Mouse (Mus musculus): ENCODE measurements around the gene Scgb1a1. TPM values are rescaled to one million over a fixed set of nuclear protein-coding genes. Genes with fewer than 3 reads are reported as not detected.
A peak's percentile ranks its signal among the peaks of the same experiment; 100 is the strongest.
"Not testable (repeated sequence)": the region's sequence is repeated elsewhere in the genome, so short reads cannot be mapped to it uniquely, and the experiment has no call there.

Scgb1a1 gene
- polyA plus RNA-seq (2012; ENCODE audit: insufficient read depth, low replicate concordance): not detected in 2 replicates

DNA sequence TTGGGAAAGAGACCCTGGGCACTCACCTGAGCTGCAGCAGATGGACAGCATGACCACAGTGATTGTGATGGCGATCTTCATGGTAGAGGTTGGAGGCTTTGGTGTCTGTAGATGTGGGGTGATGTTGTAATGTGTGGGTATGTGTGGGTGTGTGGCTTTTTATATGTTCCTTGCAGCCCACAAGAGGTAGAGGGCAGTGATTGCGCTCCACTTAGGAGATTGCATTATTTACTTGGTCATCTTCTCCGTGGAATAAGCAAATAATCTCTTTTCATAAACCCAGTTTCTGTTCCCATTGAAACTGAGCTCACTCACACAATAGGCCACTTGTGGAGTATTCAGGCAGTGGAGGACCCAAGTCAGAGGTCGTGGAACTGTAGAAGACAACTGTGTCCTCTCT lies at the start of gene Scgb1a1:
Gene Scgb1a1 (minus strand): TSS at position 138 of the 400 bp plus-strand sequence.
- TF ChIP-seq GATA1 (IDR thresholded peaks at IDR 0.05; ENCODE audit: borderline replicate concordance, low read length): no peak
- TF ChIP-seq FLI1 (IDR thresholded peaks at IDR 0.05; ENCODE audit: low read length): no peak
- no peaks in the 10 kb centered on the region for H3K9me3 ChIP-seq
- H3K27me3 ChIP-seq (replicated peaks): peaks cover 23% of the 10 kb centered on the region
- no peaks in the 10 kb centered on the region for H3K36me3 ChIP-seq (replicated peaks; ENCODE audit: low read length)
- no peak within 1 kb of the TSS for H3K4me3 ChIP-seq (replicated peaks)
- H3K4me1 ChIP-seq: peaks cover 7% of the 10 kb centered on the region

DNA sequence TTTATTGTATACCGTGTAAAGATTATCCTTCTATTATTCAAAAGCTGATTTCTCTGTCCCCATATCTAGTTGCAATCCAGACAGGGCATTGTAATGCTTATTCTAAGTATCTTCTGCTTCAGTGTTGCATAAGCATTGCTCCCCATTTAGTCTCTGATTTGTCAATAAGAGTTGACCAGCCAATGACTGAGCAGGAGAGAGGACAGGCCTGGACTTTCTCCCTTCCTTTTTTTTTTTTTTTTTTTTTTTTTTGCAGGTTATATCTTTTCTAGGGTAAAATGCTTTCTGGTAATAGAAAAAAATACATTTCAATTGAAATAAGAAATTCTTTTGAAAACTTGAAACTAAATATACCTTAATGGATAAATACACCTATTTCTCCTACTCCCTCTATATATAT lies 49.4 kb upstream of the Scgb1a1 start:
- Histone ChIP-seq H3K9me3 (no peaks in the 10 kb centered on the region), H3K4me3 (replicated peaks) (no peak overlapping the region), H3K36me3 (replicated peaks; ENCODE audit: low read length) (peaks cover 7% of the 10 kb centered on the region), H3K27me3 (replicated peaks) (peaks cover under 1% of the 10 kb centered on the region), H3K4me1 (peaks cover 30% of the 10 kb centered on the region)
- TF ChIP-seq FLI1 (IDR thresholded peaks at IDR 0.05; ENCODE audit: low read length): no peak
- no peak for TF ChIP-seq GATA1 (IDR thresholded peaks at IDR 0.05; ENCODE audit: borderline replicate concordance, low read length)

DNA sequence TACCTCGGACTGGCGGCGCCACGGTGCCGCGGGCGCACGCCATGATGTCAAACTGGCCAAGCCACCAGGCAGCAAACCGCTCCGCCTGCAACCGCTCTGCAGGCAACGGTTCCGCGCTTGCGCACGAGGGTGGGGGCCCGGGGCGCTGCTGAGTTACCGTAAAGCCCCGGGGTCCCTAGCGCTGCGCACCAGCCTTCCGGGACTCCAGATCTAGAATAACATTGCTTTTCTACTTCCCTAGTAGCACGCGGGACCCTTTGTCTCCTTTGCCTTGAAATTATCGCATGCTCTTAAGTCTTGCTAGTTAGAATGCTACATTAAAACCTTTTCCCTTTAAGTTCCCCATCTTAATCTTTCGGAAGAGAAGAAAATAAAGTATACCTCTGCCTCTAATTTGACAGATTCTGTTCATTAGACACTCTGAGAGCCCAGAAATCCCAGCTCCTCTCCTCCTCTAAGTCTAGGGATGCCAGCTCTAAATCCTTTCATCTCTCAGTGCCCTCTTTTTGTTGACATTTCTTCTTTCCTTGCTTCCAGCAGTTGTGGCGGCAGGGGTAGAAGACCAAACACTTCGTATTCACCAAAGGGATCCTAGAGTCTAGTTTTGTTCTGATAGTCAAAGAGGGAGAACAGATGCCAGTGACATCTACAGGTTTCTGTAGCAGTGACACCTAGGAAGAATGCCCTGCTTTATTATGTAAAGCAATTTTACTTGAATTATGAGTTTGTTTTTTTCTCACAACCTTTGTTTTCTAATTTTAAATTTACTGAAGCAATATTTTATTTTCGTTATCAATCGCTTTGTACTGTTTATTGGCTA lies 48.0 kb upstream of the Scgb1a1 start, which contains the start of gene Asrgl1:
Gene Asrgl1 (minus strand): TSS at position 125 of the 820 bp plus-strand sequence.
- no peak for TF ChIP-seq GATA1 (IDR thresholded peaks at IDR 0.05; ENCODE audit: borderline replicate concordance, low read length)
- TF ChIP-seq FLI1 (IDR thresholded peaks at IDR 0.05; ENCODE audit: low read length): no peak
- Histone ChIP-seq H3K27me3 (replicated peaks) (no peaks in the 10 kb centered on the region), H3K36me3 (replicated peaks; ENCODE audit: low read length) (peaks cover 15% of the 10 kb centered on the region), H3K4me3 (replicated peaks) (peak within 1 kb of the TSS; percentile 96), H3K9me3 (no peaks in the 10 kb centered on the region), H3K4me1 (peaks cover 30% of the 10 kb centered on the region)

DNA sequence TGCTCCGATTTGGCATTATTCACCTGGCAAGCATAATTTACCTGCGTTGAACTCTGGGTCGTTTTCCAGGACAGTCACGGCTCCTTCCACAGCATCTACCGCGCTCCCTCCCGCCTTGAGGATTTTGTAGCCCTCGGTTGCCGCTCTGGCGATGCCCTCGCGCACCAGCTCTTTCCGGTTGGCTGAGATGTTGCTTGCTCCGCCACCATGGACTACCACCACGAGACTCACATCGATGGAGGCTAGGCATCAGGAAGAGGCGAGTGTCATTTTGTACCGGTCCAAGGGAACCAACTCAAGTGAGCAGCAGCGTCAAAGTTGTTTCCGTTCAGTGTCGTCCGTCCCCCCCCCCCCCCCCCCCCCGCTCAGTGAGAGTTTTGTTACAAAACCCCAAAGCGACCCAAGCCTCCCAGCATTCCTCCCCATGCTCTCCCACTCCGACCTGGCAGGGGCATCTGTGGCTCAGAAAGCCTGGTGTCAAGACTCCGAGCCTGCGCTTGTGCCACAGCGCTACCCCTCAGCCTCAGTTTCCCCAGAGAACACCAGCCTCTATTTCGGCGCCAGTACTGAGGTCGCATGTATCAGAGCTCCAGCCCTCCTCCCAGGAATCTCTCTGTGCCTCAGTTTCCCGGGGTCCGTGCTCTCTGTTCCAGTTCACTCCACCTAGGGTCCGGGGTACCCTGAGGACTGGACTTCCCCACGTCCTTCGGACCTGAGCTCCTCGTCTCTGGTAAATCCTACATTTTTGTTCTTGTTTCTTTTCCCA lies 47.2 kb upstream of the Scgb1a1 start:
- Histone ChIP-seq H3K27me3 (replicated peaks) (no peaks in the 10 kb centered on the region), H3K4me1 (peaks cover 30% of the 10 kb centered on the region), H3K36me3 (replicated peaks; ENCODE audit: low read length) (peaks cover 17% of the 10 kb centered on the region)

DNA sequence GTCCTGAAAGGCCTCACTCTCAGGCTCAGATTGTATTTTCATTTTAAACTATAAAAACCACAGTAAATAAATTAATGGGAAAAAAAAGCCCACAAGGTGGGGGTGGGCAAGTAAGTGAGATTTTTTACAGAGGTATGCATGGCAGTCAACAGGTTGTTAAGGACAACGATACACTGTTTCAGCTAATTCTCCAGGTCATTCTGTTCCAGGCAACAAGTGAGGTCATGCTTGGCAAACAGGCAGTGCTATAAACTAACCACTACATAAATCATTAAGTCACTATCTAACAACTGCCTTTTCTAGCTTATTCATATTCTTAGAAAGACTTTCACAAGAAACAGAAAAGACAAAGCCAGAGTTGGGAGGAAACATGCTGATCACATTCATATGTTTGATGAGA lies 42.2 kb upstream of the Scgb1a1 start:
- TF ChIP-seq FLI1 (IDR thresholded peaks at IDR 0.05; ENCODE audit: low read length) (no peak), GATA1 (IDR thresholded peaks at IDR 0.05; ENCODE audit: borderline replicate concordance, low read length) (no peak)
- H3K9me3 ChIP-seq: no peaks in the 10 kb centered on the region
- H3K4me3 ChIP-seq (replicated peaks): no peak overlapping the region
- H3K27me3 ChIP-seq (replicated peaks): no peaks in the 10 kb centered on the region
- H3K36me3 ChIP-seq (replicated peaks; ENCODE audit: low read length): peaks cover 49% of the 10 kb centered on the region
- H3K4me1 ChIP-seq: peaks cover 25% of the 10 kb centered on the region

More for the DNA sequence above, 47.2 kb upstream of the Scgb1a1 start:
- no peaks in the 10 kb centered on the region for H3K9me3 ChIP-seq
- H3K4me3 ChIP-seq (replicated peaks): peak overlapping the region; percentile 96
- no peak for TF ChIP-seq GATA1 (IDR thresholded peaks at IDR 0.05; ENCODE audit: borderline replicate concordance, low read length)
- no peak for TF ChIP-seq FLI1 (IDR thresholded peaks at IDR 0.05; ENCODE audit: low read length)

DNA sequence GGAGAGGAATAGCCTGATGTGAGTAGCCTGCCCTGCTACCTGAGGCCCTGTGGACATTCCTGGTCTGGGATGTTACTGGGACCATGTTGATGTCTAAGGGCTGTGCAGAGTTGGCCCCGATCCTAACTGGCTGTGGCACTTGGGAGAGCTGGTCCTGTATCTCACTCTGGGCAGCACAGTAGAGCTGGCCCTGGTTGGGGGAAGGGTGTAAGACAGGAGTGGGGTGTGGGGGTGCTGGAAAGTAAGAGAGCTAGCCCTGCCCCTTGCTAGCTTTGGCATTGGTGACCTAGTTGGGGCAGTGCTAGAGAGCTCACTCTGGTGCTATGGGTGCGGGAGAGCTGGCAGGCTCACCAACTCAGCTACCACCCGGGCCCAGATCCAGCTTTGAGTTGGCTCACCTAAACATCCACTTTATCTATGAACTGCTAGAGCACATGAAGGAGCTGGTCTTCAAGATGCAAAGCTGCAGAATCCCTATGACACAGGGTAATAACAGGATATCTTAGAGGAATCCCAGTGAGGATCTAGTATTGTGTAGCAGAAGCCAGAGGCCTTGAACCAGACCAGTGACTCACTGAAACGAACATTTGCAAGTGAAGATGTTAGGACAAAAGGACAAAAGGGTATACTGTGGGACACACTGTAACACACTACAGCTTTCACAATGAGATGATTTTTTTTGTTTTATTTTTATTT lies 40.9 kb upstream of the Scgb1a1 start:
- TF ChIP-seq FLI1 (IDR thresholded peaks at IDR 0.05; ENCODE audit: low read length): no peak
- TF ChIP-seq GATA1 (IDR thresholded peaks at IDR 0.05; ENCODE audit: borderline replicate concordance, low read length): no peak
- H3K9me3 ChIP-seq: no peaks in the 10 kb centered on the region

DNA sequence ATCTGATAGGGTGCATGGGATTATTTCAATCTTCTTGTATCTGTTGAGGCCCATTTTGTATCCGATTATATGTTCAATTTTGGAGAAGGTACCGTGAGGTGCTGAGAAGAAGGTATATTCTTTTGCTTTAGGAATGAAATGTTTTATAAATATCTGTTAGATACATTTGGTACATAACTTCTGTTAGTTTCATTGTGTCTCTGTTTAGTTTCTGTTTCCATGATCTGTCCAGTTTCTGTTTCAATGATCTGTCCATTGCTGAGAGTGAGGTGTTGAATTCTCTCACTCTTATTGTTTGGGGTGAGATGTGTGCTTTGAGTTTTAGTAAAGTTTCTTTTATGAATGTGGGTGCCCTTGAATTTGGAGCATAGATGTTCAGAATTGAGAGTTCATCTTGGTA lies 36.2 kb upstream of the Scgb1a1 start:
- not testable (repeated sequence) for H3K9me3 ChIP-seq; H3K4me3 ChIP-seq (replicated peaks); H3K27me3 ChIP-seq (replicated peaks); H3K4me1 ChIP-seq
- peaks cover 37% of the 10 kb centered on the region for H3K36me3 ChIP-seq (replicated peaks; ENCODE audit: low read length)

More for the DNA sequence above, 40.9 kb upstream of the Scgb1a1 start:
- no peak overlapping the region for H3K4me3 ChIP-seq (replicated peaks)
- peaks cover 13% of the 10 kb centered on the region; the same call in 1 of the 2 replicates for H3K4me1 ChIP-seq
- H3K27me3 ChIP-seq (replicated peaks): no peaks in the 10 kb centered on the region
- peaks cover 49% of the 10 kb centered on the region for H3K36me3 ChIP-seq (replicated peaks; ENCODE audit: low read length)

DNA sequence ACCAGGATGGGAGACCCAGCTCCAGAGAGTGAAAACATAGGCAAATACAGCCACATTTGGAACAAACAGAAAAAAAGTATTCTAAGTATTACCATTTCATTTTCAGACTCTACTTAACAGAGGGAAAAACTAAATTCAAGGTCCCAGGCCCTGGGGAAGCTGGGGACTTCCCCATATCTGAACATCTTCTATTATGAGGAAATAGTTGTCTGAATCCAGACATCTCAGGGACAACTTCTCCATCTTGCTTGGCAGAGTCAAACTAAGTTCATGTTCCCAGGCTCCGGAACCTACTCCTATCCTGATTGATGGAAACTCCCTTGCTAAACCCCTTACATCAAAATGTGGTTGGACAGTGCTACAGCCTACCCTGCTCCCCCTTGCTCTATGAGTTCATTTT lies 34.6 kb upstream of the Scgb1a1 start:
- peaks cover 34% of the 10 kb centered on the region for H3K36me3 ChIP-seq (replicated peaks; ENCODE audit: low read length)
- peaks cover 3% of the 10 kb centered on the region; the same call in 1 of the 2 replicates for H3K4me1 ChIP-seq
- TF ChIP-seq FLI1 (IDR thresholded peaks at IDR 0.05; ENCODE audit: low read length) (no peak), GATA1 (IDR thresholded peaks at IDR 0.05; ENCODE audit: borderline replicate concordance, low read length) (no peak)
- no peak overlapping the region for H3K4me3 ChIP-seq (replicated peaks)
- no peaks in the 10 kb centered on the region for H3K27me3 ChIP-seq (replicated peaks)
- H3K9me3 ChIP-seq: no peaks in the 10 kb centered on the region

DNA sequence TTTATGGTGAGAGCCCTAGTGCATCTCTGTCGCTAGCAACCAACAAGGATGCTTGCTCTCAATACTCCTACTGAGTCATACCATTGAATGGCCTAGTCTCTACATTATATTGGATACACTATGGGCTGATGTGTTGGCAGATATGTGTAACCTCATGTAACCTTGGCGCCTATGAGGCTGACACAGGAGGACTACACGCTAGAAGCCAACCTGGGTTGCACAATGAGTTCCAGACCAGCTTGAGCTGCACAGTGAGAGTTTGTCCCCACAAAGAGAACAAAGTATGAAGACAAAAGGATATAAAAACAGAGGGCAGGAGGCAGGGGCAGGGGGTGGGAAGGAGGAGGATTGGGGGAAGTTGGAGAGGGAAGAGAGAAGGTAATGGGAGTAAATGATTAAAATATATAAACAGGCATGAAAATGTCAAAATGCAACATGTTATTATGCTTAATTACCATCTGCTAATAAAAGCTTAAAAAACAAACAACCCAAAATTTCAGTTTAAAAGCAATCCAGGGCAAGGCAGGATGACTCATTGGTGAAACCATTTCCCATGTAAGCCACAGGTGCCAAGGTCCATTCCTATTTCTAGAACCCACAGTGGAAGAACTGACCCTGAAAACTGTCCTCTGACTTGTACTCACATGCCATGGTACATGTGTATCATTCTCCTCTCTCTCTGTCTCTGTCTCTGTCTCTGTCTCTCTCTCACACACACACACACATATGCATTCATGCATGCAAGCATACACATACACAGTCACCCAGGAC lies 32.1 kb upstream of the Scgb1a1 start:
- peaks cover 7% of the 10 kb centered on the region; the same call in 1 of the 2 replicates for H3K4me1 ChIP-seq
- peaks cover 43% of the 10 kb centered on the region for H3K36me3 ChIP-seq (replicated peaks; ENCODE audit: low read length)
- no peak overlapping the region for H3K4me3 ChIP-seq (replicated peaks)
- no peaks in the 10 kb centered on the region for H3K9me3 ChIP-seq
- H3K27me3 ChIP-seq (replicated peaks): no peaks in the 10 kb centered on the region
- TF ChIP-seq FLI1 (IDR thresholded peaks at IDR 0.05; ENCODE audit: low read length): no peak
- TF ChIP-seq GATA1 (IDR thresholded peaks at IDR 0.05; ENCODE audit: borderline replicate concordance, low read length): no peak
